Mouse (Mus musculus) cerebellum, postnatal 25 days (tissue): Measurements from ENCODE around the gene Hbs1l.

Experiments
- DNase-seq, 2 experiments: peaks; one replicate each; pipeline ENCODE4 v3.0.0; 2021; ENCODE audit warnings: mixed read lengths in 2 of 2

Hbs1l gene

DNA sequence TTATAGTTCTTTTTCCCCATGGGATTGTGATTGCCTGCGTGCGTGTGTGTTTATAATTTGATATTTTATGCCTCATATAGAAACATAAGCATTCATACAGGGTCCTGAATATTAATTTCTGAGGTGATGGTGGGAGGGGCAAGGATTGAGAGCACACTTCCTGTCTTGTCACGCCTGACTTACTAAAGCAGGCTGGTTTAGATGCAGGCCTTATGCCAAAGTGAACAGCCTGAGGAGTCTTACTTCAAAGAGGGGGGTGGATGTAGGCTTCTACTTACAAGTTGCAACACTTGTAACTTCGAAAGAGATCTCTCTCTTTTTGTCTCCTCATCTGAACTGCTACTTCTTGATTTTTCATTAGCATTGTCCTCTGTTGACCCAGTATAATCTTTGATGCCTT lies 18.0 kb downstream of the Hbs1l start:
- DNase-seq: no peak

DNA sequence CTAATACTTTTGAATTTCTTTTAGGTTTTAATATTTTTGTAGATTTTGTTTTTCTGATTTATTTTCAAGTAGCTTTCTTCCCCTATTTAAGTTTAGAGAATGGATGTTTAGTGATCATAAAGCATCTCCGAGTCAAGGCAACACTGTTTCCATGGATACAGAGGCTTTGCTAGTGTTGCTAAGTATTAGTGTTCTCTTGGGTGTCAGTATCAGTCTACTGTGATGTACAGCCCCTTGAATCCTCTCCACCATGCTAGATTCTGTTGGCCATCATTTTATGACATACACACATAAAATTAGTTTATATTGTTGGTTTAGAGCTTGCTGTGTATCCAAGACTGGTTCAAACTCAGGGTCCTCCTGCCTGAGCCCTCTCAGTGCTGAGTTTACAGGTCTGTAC lies 20.3 kb downstream of the Hbs1l start:
- DNase-seq: no peak

DNA sequence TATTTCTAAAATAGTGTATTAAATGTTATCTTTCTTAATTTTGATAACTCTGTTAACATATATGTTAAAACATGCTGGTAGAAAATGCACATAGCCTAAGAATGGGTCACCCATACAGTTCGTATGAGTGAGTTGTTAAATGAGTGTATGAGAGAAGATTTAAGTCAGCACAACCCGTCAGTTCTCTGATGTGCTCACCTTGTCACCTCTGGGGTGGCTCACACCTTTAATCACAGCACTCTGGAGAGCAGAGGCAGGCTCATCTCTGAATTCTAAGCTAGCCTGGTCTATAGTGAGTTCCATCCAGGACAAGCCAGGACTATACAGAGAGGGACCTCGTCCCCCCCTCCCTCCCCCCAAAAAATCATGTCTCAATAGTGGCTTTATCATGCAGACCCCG lies 22.5 kb downstream of the Hbs1l start:
- DNase-seq: no peak

DNA sequence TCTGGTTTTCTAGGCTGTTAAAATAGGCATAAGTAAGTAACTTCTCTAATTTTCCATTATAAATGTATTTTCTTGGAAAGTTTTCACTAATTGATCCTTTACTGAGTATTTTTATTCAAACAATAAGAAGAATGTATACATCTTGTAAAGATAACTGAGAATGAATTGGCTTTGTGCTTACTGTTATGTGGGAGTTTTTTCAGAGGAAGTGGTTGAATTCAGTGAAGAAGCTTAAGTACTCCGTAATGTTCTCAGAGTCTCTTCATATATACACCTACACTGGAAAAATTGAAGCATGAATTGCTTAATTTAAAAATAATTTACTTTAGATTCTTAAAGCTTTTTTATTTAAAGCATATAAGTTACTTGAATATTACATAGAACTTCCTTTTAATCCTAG lies 23.2 kb downstream of the Hbs1l start:
- no peak for DNase-seq

DNA sequence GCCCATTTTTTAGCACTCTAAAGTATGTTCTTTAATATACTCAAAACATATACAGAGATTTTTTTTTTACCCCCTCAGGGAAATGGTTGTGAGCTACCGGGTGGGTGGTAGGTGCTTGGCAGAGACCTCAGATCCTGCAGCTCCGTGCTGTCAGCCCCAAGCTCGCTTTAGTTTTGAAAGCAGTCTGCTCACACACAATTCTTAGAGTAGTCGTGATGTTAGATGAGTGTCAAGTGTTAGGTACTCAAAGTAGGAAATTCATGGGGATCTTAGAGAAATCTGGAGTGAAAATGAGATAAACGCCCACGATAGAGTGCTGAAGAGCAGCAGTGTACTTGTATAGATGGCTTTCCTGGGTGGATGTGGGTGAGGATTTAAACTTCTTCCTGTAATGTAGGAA lies 24.8 kb downstream of the Hbs1l start:
- DNase-seq: no peak

DNA sequence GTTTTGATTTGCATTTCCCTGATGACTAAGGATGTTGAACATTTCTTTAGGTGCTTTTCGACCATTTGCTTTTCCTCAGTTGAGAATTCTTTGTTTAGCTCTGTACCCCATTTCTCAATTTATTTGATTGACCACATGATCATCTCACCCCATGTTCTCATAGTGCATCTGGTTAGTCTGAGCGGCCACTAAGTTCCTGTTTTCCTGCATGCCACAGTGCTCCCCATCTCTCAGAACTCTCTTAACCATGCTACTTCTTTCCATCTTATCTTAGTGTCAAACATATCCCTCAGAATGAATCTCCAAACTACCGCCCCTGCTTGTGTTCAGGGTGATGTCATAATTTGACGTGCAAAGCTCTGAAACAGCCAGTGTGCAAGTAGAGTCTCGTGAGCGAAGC lies 30.6 kb downstream of the Hbs1l start:
- DNase-seq: no peak

DNA sequence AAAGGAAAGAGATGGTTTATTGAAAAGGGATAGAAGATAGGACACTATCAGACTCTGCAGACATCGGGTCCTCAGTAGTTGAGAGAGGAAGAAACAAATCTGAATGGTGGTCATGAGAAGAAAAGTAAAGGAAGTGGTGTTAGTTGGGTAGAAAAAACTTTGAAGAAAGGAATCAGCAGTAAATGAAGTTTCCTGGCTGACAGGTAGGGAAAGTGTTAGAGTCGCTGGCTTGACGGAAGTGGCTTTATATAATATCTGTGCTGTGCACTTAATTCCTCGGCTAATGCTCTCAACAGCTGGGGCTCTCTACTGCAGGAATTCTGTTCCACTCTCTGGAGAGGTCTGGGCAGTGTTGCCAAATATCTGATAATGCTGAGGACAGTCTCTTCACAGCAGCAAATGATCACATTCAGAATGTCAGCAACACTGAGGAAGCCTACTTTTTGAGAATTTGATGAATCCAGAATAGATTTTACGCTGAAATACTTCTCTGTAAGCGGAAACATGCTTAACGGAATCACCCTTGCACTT lies 31.9 kb downstream of the Hbs1l start:
- DNase-seq: no peak

DNA sequence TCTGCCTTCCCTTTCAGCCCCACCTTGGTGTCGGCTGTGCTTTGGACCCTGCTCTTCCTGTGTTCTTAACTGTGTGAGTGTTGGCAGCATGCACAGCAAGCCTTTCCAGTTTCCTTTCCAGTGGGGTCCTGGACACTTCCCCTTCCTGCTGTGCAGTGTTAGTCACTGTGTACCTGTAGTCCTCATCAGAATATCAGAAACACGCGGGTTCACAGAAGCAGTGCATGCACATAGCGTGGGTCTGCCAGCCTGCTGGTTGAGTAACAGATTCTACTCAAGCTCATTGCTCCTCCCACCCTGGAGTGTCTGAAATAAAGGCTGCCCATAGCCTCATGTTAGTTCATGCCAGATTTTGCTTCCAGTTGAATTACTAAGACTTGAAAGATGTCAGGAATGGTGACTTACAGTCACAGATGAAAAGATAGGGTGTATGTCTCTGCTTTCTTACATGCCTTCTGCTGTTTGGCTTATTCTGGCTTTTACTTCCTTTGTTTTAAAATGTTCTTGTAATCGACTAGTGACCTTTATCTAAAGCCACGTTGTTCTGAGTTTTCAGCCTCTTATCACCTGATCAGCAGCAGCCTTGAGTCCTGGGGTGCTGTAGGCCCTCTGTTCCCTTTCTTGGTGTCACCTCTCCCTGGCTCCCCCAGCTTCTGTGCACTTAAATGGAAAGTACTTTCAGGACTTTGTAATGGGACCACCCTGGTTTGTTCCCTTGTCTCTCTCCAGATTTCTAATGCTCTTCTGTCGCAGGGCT lies 38.7 kb downstream of the Hbs1l start:
- no peak for DNase-seq

DNA sequence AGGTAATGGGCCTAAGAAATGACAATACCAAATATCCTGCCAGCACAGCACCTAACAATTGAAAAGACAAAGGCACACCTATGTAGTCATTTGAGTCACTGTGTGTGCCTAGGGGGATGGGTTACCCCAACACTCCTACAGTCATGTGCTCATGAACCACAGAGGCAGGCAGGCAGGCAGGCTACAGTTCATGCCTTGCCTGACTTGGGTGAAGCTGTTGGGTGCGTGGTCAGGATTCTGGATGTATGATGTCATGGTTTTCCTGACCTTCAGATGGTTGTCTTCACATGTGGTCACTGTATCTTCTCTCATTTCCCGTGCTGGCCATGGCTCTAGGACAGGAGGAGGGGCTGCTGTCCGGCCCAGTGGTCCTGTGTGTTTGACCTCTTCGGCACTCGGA lies 39.8 kb downstream of the Hbs1l start:
- DNase-seq: no peak

DNA sequence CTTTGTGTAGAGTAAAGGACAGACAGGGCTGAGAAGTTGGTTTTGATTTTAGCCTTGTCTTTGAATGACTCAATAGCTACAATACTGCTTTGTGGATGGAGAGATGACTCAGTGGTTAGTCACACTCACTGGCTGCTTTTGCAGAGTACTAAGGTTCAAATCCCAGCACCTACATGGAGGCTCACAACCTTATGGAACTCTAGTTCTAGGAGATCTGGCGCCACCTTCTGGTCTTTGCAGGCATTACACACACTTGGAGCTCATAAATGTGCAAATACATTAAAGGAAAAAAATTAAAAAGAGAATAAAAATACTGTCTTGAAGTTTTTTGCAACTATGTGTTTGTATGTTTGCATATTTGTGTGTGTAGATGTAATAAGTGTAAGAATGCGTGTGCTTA lies 41.4 kb downstream of the Hbs1l start:
- peak in 1 of 2 experiments; percentile 28 for DNase-seq

DNA sequence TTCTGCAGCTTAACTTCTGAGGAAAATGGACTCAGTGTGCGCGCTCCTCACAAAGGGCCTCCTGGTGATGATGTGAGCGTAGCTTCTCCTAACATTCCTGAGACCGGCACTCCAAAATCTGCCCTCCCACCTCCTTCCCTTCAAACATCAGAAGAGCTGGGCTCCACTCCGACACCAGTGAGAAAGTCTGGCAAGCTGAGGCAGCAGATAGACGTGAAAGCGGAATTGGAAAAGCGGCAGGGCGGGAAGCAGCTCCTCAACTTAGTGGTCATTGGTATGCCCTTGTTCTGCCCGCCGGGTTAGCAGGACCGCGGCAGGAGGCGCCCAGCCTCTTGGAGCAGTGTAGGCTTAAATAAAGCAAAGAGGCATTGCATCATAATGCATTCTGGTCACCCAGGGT lies 45.9 kb downstream of the Hbs1l start:
- no peak for DNase-seq

DNA sequence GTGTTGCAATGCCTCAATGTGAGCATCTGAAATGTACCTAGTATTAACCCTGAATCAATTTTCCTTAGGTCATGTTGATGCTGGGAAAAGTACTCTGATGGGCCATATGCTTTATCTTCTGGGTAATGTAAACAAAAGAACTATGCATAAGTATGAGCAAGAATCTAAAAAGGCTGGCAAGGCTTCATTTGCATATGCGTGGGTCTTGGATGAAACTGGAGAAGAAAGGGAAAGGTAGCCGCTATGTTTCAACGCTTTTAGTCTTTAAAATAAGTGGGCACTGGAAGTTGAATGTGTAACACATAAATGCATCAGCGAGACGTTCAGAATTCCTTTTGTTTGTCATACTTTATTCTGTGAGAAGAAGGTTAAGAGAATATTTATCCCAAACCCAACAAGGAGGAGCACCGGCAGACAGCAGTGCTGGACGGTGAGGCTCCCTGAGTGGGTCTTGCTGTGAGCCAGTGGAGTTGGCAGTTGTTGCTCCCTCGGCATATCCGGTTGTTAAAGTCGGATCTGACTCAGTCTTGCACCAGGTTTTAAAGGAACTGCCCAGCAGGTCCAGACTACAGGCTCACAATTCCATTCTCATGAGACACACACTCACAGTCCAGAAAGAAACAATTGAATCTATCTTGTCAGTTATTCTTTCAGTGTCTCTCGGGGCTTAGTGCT lies 46.7 kb downstream of the Hbs1l start:
- no peak for DNase-seq

DNA sequence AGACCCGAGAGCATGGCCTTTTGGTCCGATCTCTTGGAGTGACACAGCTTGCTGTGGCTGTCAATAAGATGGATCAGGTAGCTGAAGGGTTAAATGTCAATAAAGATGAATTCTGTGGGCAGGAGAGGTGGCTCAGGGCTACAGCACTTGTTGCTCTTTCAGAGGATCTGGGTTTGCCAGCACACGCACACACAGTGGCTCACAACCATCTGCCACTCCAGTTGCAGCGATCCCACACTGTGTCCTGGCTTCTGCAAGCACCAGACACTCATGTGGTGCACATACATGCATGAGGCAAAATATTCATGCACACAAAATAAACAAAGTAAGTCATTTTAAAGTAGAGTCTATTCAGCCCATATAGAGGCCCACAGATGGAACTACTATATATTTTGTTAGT lies 51.6 kb downstream of the Hbs1l start:
- peak; percentile 25 to 49 for DNase-seq

DNA sequence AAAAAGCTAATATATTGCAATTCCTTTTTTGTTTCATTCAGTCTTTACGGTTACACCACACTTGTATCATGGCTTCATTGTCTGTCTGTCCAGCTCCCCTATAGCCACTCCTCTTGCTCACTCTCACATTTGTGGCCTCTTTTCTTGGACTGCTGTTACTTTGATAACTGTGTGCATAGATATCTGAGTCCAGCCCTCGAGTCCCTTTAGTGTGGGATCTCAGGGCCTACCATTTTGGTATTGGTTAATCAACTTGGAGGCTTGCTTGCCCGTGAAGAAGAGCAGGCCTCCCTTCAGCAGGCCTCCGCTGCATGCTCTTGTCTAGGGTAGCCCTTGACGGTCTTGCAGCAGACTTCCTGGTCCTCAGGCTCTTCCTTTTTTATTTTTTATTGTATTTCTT lies 53.7 kb downstream of the Hbs1l start:
- no peak for DNase-seq

DNA sequence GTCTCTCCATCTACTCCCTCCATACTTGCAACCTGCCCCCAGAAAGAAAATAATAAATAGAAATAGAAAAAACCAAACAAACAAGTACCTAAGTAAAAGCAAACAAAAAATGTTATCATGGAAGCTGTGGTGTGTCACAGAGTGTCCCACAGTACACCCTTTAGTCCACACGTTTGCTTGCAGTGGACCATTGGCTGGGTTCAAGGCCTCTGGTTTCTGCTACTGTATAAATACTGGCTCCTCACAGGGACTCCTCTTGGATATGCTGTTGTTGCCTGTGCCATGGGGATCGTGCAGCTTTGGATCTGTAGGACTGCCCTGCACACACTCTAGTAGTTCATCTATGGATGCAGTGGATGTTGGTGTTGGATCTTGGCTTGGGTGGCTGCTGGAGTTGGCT lies 54.2 kb downstream of the Hbs1l start:
- DNase-seq: no peak

DNA sequence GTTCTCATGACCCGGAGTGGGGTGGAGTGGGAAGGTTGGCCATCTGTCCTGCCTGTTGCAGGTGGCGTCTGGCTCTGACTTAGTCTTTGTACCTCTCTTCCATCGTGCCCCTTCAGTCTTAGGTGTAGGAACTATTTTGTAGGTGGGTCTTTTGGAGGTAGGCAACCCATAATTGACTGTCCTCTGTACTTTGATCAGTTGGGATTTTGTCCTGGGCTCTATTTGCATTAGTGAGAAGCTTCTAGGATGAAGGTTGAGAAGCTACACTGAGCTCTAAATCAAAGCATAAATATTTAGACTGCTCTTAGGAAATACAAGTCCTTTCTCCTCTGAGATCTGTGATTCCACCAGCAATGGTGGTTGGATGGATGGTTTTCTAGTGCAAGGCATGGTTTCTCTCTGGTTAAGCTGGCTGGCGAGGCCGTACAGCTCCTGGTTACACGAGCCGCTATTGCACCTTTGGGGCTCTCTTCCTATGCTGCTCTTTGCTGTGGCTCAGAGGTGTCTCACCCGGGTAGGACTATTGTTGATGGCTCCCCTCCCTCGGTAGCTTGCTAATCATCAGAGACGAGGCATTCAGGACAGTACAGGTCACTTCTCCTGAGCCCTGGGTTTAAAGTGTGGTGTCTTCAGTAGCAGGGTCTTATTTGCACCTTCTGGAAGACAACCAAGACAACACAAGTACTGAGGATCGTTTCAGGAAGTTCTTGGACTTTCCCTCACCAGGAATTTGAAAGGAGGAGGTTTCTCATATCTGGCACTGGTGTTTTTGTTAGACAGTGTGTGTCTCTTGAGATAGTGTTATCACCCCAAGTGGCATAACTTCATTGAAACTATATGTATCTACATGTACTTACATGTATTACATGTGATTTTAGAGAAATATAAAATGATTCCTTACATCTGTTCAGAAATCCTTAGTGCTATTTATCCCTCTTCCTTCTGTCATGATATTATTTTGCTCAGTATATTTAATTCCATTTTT lies 55.0 kb downstream of the Hbs1l start:
- DNase-seq: no peak

DNA sequence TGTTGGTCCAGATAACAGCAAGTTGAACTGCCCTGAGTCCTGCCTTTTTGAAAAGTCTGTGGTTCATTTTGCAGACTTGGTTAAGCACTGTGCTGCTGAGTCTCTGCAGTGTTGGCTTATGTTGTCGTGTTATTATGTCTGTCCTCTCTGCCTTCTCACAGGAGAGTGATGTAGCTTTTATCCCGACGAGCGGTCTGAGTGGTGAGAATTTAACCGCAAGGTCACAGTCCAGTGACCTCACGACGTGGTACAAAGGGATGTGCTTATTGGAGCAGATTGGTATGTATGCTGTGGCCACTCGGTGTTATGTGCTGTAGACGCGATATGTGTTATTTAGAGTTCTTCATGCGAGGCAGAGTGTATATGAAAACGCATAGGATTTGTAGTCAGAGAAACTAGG lies 56.0 kb downstream of the Hbs1l start:
- no peak for DNase-seq

DNA sequence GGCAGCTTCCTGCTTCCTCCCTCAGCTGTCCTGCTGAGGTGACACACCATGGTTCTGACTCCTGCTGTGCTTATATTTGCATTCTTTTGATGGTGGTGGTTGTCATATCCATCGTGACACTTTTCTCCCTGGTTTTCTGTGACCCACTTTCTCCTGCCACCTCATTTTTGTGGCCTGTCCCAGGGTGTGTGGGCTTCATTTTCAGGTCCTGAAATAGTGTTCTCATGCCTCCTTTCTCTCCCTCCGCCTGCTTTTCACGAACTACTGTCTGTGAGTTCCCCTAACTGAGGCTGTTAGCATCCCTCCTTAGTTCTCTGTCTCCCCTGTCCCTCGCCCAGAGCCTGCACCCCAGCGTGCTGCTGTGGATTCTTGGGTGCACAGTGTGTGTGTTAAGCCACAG lies 58.1 kb downstream of the Hbs1l start:
- DNase-seq: no peak

DNA sequence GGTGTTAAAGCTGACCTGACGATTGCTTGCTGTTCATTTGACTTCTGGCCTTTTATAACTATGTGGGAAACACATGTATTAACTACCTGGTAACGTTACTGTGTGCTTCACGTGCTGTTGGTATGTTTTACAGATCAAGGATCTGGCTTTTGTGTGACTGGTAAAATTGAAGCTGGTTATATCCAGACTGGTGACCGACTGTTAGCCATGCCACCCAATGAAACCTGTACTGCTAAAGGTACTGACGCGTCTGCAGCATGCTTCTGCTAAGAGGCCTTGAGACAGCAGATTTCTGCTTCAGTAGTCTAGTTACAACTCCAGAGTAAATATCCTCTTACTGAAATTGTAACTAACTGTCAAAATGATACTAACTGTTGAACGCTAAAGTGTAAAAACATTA lies 58.7 kb downstream of the Hbs1l start:
- no peak for DNase-seq

DNA sequence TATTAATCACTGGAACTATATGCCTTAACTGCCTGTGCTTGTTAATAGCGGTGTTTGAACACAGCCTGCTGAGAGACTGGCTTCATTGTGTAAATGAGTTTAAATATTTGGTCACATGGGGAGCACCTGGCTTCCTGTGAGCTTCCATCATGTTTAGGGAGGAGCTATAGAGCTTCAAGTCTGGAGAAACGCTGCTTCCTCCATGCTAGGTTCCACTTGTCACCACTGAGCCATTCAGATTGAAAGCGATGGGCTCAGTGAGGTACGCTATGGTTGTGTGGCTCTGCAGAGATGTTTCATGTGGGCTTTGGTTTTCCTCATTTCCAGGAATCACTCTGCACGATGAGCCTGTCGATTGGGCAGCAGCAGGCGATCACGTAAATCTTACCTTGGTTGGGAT lies 62.2 kb downstream of the Hbs1l start:
- no peak for DNase-seq

DNA sequence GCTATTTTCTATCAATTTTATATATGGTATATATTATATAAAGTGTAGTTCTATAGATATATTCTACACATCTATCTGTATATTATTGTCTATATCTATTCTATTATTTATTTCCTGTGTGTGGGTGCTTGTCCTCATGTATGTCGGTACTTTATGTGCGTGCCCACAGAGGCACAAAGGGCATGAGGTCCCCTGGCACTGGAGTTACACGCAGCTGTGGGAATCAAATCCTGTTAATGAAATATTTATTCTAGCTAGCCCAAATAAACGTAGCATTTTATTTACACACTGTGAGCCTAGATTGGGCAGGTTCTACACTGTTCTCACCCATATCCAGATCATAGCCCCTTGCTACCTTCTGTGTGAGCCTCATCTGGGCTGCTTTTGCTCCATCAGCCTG lies 63.3 kb downstream of the Hbs1l start:
- DNase-seq: no peak

DNA sequence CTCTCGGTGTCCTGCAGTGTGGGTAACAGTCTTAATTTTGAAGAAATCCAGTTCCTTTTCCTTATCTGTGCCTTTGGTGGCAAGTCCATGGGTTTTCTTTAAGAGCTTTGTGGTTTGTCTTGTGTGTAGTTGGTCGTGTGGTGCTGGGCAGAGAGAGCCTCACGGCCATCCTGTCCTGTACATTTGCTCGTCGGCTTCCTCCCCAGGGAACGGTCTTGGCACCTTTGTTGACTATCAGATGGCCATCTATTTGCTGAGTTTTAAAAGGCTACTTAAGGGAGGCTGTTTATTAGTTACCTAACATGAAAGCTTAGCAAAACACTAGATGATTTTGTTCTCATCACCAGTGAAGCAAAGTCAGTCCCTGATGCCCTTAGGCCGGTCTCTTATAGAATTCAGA lies 66.1 kb downstream of the Hbs1l start:
- DNase-seq: no peak

DNA sequence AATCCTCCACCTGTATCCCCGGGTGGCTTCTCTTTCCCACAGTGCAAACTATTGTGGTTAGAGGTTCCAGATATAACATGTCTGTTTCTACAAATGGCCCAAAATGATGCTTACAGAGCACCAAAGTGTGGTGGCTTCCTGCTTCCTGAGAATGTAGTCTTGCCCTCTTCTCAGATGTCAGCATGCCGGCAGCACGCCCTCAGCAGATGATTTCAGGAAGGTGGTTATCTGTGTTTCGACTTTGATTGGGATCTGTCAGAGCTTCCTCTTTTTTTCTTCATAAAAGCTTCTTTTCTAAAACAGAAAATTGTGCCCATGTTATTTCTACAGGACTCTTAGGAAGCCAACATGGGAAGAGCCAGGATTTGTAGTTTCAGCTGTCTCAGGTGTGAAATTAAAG lies 67.5 kb downstream of the Hbs1l start:
- no peak for DNase-seq
